ENCODE assay signal across 9 mouse cellular contexts in the genomic region with DNA sequence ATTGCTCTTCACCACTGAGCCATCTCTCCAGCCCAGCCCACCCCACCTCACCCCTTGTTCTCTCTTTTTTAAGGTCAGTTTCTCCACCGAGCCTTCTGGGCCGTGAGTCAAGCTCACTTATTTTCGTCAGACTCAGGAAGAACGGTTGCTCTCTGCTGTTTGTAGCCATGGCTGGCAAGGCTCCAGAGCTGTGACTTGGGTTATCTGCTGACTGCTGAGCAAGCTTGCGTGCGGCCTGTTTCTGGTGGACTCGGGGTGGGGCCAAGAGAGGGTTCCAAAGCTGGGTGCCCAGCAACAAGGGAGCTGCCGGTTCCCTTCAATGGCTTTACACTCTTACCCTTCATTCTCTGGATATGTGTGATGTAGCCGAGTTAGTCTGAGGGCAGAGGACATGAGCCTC. TPM values are rescaled to one million over a fixed set of nuclear protein-coding genes. Genes with fewer than 3 reads are reported as not detected.
DNase-seq lines count a peak whose midpoint lies in the region; ATAC-seq and TF ChIP-seq lines count a peak whose summit lies in the region.
"Had no signal": no experiment of that assay in that cellular context is flagged by ENCODE, and none has a peak within 500 bp of the region (broad histone marks: within the 10 kb centered on the region; RNA-seq: fewer than 3 reads in every experiment).

No protein-coding gene starts in this region.

- peaks cover 59% of the 10 kb centered on the region for H3K4me1 ChIP-seq in kidney, embryonic 15.5 days
- H3K4me1 ChIP-seq in bone marrow macrophage, adult 2 months (ENCODE audit: control insufficient read depth, insufficient read depth, low read length) = peaks cover 50% of the 10 kb centered on the region

- H3K4me2 ChIP-seq in kidney, embryonic 15.5 days = no peak overlapping the region
- H3K4me2 ChIP-seq: embryonic facial prominence, embryonic 12.5 days had no signal

- 0 out of 2 replicates have a peak, but pooled peaks cover 5% of the 10 kb centered on the region for H3K36me3 ChIP-seq in kidney, embryonic 15.5 days

- whole genome bisulfite sequencing in kidney, embryonic 15.5 days = 74% methylated on average over 9 of the region's 9 CpGs

- TF ChIP-seq CTCF in bone marrow macrophage, adult 2 months (IDR thresholded peaks at IDR 0.05; ENCODE audit: low read depth, low read length) = no peak

- intact Hi-C loops in heart, postnatal 14 days (cut with DNase I) = no loop called here

- no peak for ATAC-seq in kidney, embryonic 15.5 days (replicated peaks; ENCODE audit: low FRiP score)
- no peak for ATAC-seq in inflammation-experienced regulatory T-cells, adult 6 months
- no peak; the same call in 1 of the 2 replicates for ATAC-seq in granulocyte monocyte progenitor cell, adult 5-6 weeks (replicated peaks; ENCODE audit: poor library complexity, severe bottlenecking)

- no peak overlapping the region for H3K4me3 ChIP-seq in kidney, embryonic 15.5 days (replicated peaks)
- no peak overlapping the region for H3K4me3 ChIP-seq in bone marrow macrophage, adult 2 months (ENCODE audit: insufficient read depth, low read length)
- H3K4me3 ChIP-seq: embryonic facial prominence, embryonic 12.5 days had no signal

- no peak overlapping the region for H3K27ac ChIP-seq in kidney, embryonic 15.5 days
- H3K27ac ChIP-seq in bone marrow macrophage, adult 2 months (ENCODE audit: insufficient read depth, low read depth, low read length) = peak overlapping the region; percentile 73

- DNase-seq in kidney, adult 18-20 months = peak; percentile 79
- peak; percentile 82 to 83 for DNase-seq in heart, postnatal 14 days
- peak; percentile 62 for DNase-seq in lung, postnatal 14 days
- no peak for DNase-seq in cerebellum, adult 9-10 months

- TF ChIP-seq POLR2A in bone marrow macrophage, adult 2 months (IDR thresholded peaks at IDR 0.05; ENCODE audit: borderline replicate concordance, low read depth, low read length) = no peak

- no peaks in the 10 kb centered on the region for H3K27me3 ChIP-seq in kidney, embryonic 15.5 days
- H3K27me3 ChIP-seq: embryonic facial prominence, embryonic 12.5 days had no signal

- H3K9me3 ChIP-seq in kidney, embryonic 15.5 days (replicated peaks) = no peaks in the 10 kb centered on the region
- H3K9me3 ChIP-seq: embryonic facial prominence, embryonic 12.5 days had no signal

- no peak overlapping the region for H3K9ac ChIP-seq in kidney, embryonic 15.5 days
- H3K9ac ChIP-seq: embryonic facial prominence, embryonic 12.5 days had no signal

RNA-seq across cellular contexts. Expression of gene Sulf2, which starts 15.0 kb away (rescaled TPM):
- polyA plus RNA-seq in kidney, embryonic 15.5 days (2015; fragmentation: Nextera tagmentation; extraction: Ambion mirVana) = 61.0 and 65.3 TPM in 2 replicates
- 74.9 and 77.0 TPM in 2 replicates for polyA plus RNA-seq in bone marrow macrophage, adult 2 months (2012; ENCODE audit: insufficient read depth, insufficient read length, missing spikeins)
- 10 to 100 TPM; 59.3 to 60.7 TPM for total RNA-seq in heart, postnatal 14 days (2021)
- 1 to 10 TPM; 2.5 to 3.3 (median 2.8) TPM for polyA plus RNA-seq in inflammation-experienced regulatory T-cells, adult 6 months (2017; shearing (Covaris generic))
- 0.26 and 1.1 TPM in 2 replicates for total RNA-seq in granulocyte monocyte progenitor cell, adult 5-6 weeks (2014; fragmentation: Nextera tagmentation)
- total RNA-seq in granulocyte monocyte progenitor cell, adult 5-6 weeks (2017) = 0.78 and 1.9 TPM in 2 replicates

Comparison
In these comparisons a context has a peak if more than half of its experiments do, and no peak if none do; other contexts are left out.
1. RNA of gene Sulf2, which starts 15.0 kb away (polyA plus RNA-seq): 74.9 to 77.0 TPM in bone marrow macrophage, adult 2 months and 61.0 to 65.3 TPM in kidney, embryonic 15.5 days; 2.5 to 3.3 TPM in inflammation-experienced regulatory T-cells, adult 6 months; every median in the first group is over 10 times any median in the second.